Mouse (Mus musculus): ENCODE results near the gene Lig3. TPM values are rescaled to one million over a fixed set of nuclear protein-coding genes. Genes with fewer than 3 reads are reported as not detected.

Lig3 gene
- polyA plus RNA-seq, 1 experiment = 64.7 TPM

DNA sequence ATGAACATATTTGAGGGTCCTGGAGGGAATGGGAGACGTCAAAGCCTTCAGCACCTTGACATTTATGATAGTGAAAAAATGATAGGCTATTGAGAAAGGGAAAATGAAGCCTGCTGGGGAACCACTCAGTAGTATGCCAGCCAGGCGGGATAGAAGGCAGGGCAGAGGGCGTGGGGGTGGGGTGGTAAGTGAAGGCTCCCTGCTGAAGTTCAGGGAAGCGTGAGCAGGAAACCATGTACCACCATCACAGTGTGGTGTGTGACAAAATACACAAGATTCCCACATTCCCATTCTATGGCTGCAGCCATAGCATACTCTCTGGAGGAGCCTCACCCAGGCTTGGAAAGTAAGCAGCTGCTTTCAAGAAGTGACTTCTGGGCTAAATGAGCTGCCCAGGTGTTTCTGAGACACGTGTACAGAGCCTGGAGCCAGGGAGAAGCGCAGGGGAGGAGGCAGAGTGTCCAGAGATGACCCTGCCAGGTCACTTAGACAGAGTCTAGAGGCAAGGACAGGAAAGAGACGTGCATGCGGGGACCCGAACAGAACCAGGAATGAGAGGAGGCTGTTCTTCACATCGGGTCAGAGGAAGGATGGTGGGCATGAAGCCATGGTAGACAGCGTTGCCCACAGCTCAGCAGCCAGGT, 64.0 kb downstream of the Lig3 start:
- Histone ChIP-seq H3K27me3 (ENCODE audit: control insufficient read depth, insufficient read depth, low read length, poor library complexity, severe bottlenecking) (no peaks in the 10 kb centered on the region), H3K36me3 (ENCODE audit: control insufficient read depth, insufficient read depth, low read length, poor library complexity, severe bottlenecking) (no peaks in the 10 kb centered on the region), H3K9ac (ENCODE audit: low read depth, poor library complexity, severe bottlenecking) (0 out of 2 replicates have a peak overlapping the region, but pooled peaks have one; percentile 2), H3K27ac (ENCODE audit: insufficient read depth, low read length) (peak overlapping the region; percentile 7; the same call in 1 of the 2 replicates), H3K4me3 (ENCODE audit: low read depth, low read length) (peak overlapping the region; percentile 25), H3K4me1 (ENCODE audit: control insufficient read depth, insufficient read depth, low read length) (peaks cover 8% of the 10 kb centered on the region), H3K9me3 (replicated peaks; ENCODE audit: control insufficient read depth, insufficient read depth, low read length, poor library complexity, severe bottlenecking) (no peaks in the 10 kb centered on the region)
- no peak for TF ChIP-seq CTCF (IDR thresholded peaks at IDR 0.05; ENCODE audit: low read depth, low read length)

DNA sequence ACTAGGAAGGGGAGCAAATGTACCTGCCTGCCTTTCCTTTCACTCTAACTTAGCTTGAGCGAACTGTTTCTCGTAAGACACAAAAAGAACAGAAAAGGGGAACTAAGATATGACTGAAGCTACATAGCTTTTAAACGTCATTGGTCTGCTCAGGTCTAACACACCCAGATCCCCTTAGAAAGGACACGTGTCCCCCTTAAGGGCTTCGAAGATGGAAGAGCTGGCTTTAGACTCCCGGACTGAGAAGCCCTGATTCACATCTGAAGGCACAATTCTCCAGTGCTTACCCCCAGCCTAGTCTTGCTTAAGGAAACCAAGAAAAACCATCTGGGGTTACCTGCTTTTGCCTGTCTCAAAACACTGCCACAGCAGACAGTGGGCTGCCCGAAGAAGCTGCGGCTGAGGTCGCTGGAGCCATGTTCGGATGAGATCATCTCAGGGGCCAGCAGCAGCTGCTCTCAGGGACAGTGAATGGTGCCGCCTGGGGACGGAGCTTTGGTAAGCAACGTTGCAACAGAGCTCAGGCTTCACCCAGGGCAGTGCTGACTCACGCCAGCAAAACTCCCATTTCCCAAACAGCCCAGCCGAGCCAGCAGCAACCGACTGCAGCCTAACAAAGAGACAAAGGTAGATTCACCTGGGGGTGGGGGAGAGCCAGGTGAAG, 64.6 kb downstream of the Lig3 start:
- Histone ChIP-seq H3K9me3 (replicated peaks; ENCODE audit: control insufficient read depth, insufficient read depth, low read length, poor library complexity, severe bottlenecking) (no peaks in the 10 kb centered on the region), H3K9ac (ENCODE audit: low read depth, poor library complexity, severe bottlenecking) (peak overlapping the region; percentile 2; the same call in 1 of the 2 replicates), H3K36me3 (ENCODE audit: control insufficient read depth, insufficient read depth, low read length, poor library complexity, severe bottlenecking) (no peaks in the 10 kb centered on the region), H3K4me1 (ENCODE audit: control insufficient read depth, insufficient read depth, low read length) (peaks cover 5% of the 10 kb centered on the region), H3K4me3 (ENCODE audit: low read depth, low read length) (peak overlapping the region; percentile 25), H3K27ac (ENCODE audit: insufficient read depth, low read length) (peak overlapping the region; percentile 74), H3K27me3 (ENCODE audit: control insufficient read depth, insufficient read depth, low read length, poor library complexity, severe bottlenecking) (no peaks in the 10 kb centered on the region)
- TF ChIP-seq EP300 (IDR thresholded peaks at IDR 0.05; ENCODE audit: insufficient read depth, low read depth, low read length) (peak; percentile 80), CTCF (IDR thresholded peaks at IDR 0.05; ENCODE audit: low read depth, low read length) (no peak)

GRCm38 (mm10) chr11:82846079-82846436, 65.2 kb downstream of the Lig3 start:
- H3K27ac ChIP-seq (ENCODE audit: insufficient read depth, low read length) = peak overlapping the region; percentile 74
- no peaks in the 10 kb centered on the region for H3K36me3 ChIP-seq (ENCODE audit: control insufficient read depth, insufficient read depth, low read length, poor library complexity, severe bottlenecking)
- no peaks in the 10 kb centered on the region for H3K9me3 ChIP-seq (replicated peaks; ENCODE audit: control insufficient read depth, insufficient read depth, low read length, poor library complexity, severe bottlenecking)
- TF ChIP-seq EP300 (IDR thresholded peaks at IDR 0.05; ENCODE audit: insufficient read depth, low read depth, low read length) (no peak), CTCF (IDR thresholded peaks at IDR 0.05; ENCODE audit: low read depth, low read length) (no peak), POLR2A (IDR thresholded peaks at IDR 0.05; ENCODE audit: insufficient read depth, low read length) (no peak)
- H3K27me3 ChIP-seq (ENCODE audit: control insufficient read depth, insufficient read depth, low read length, poor library complexity, severe bottlenecking) = no peaks in the 10 kb centered on the region
- peak overlapping the region; percentile 2; the same call in 1 of the 2 replicates for H3K9ac ChIP-seq (ENCODE audit: low read depth, poor library complexity, severe bottlenecking)
- H3K4me1 ChIP-seq (ENCODE audit: control insufficient read depth, insufficient read depth, low read length) = peaks cover 3% of the 10 kb centered on the region
- peak overlapping the region; percentile 9 for H3K4me3 ChIP-seq (ENCODE audit: low read depth, low read length)

DNA sequence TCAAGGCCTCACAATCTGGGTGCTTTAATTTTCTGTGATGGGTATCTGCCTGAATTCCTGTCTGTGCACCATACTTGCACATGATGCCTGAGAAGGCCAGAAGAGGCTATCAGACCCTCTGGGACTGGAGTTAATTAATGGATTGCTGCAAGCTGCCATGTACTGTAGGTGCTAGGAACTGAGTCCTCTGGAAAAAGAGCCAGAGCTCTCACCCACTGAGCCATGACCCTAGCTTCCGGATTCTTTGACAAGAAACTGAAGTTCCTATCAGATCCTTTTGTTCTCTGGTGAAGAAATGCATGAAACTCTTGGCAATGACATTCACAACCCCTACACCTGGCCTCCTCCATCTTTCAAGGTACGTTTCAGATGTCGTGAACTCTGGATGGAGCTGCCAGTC, 66.0 kb downstream of the Lig3 start:
- Histone ChIP-seq H3K9ac (ENCODE audit: low read depth, poor library complexity, severe bottlenecking) (no peak overlapping the region), H3K9me3 (replicated peaks; ENCODE audit: control insufficient read depth, insufficient read depth, low read length, poor library complexity, severe bottlenecking) (no peaks in the 10 kb centered on the region), H3K27me3 (ENCODE audit: control insufficient read depth, insufficient read depth, low read length, poor library complexity, severe bottlenecking) (no peaks in the 10 kb centered on the region), H3K27ac (ENCODE audit: insufficient read depth, low read length) (no peak overlapping the region), H3K4me1 (ENCODE audit: control insufficient read depth, insufficient read depth, low read length) (peaks cover 2% of the 10 kb centered on the region), H3K4me3 (ENCODE audit: low read depth, low read length) (no peak overlapping the region), H3K36me3 (ENCODE audit: control insufficient read depth, insufficient read depth, low read length, poor library complexity, severe bottlenecking) (no peaks in the 10 kb centered on the region)
- no peak for TF ChIP-seq CTCF (IDR thresholded peaks at IDR 0.05; ENCODE audit: low read depth, low read length)
- no peak for TF ChIP-seq EP300 (IDR thresholded peaks at IDR 0.05; ENCODE audit: insufficient read depth, low read depth, low read length)
- no peak for TF ChIP-seq POLR2A (IDR thresholded peaks at IDR 0.05; ENCODE audit: insufficient read depth, low read length)

GRCm38 (mm10) chr11:82847571-82848000, 66.7 kb downstream of the Lig3 start:
- Histone ChIP-seq H3K9me3 (replicated peaks; ENCODE audit: control insufficient read depth, insufficient read depth, low read length, poor library complexity, severe bottlenecking) (no peaks in the 10 kb centered on the region), H3K27me3 (ENCODE audit: control insufficient read depth, insufficient read depth, low read length, poor library complexity, severe bottlenecking) (no peaks in the 10 kb centered on the region), H3K4me1 (ENCODE audit: control insufficient read depth, insufficient read depth, low read length) (peaks cover 2% of the 10 kb centered on the region), H3K4me3 (ENCODE audit: low read depth, low read length) (no peak overlapping the region), H3K9ac (ENCODE audit: low read depth, poor library complexity, severe bottlenecking) (no peak overlapping the region), H3K27ac (ENCODE audit: insufficient read depth, low read length) (no peak overlapping the region), H3K36me3 (ENCODE audit: control insufficient read depth, insufficient read depth, low read length, poor library complexity, severe bottlenecking) (no peaks in the 10 kb centered on the region)
- TF ChIP-seq POLR2A (IDR thresholded peaks at IDR 0.05; ENCODE audit: insufficient read depth, low read length) = no peak
- no peak for TF ChIP-seq CTCF (IDR thresholded peaks at IDR 0.05; ENCODE audit: low read depth, low read length)
- no peak for TF ChIP-seq EP300 (IDR thresholded peaks at IDR 0.05; ENCODE audit: insufficient read depth, low read depth, low read length)

- no peak overlapping the region for H3K27ac ChIP-seq (ENCODE audit: insufficient read depth, low read length)
- no peak overlapping the region for H3K9ac ChIP-seq (ENCODE audit: low read depth, poor library complexity, severe bottlenecking)
- no peaks in the 10 kb centered on the region for H3K27me3 ChIP-seq (ENCODE audit: control insufficient read depth, insufficient read depth, low read length, poor library complexity, severe bottlenecking)
- peaks cover 2% of the 10 kb centered on the region for H3K4me1 ChIP-seq (ENCODE audit: control insufficient read depth, insufficient read depth, low read length)
- TF ChIP-seq CTCF (IDR thresholded peaks at IDR 0.05; ENCODE audit: low read depth, low read length) (no peak), POLR2A (IDR thresholded peaks at IDR 0.05; ENCODE audit: insufficient read depth, low read length) (no peak), EP300 (IDR thresholded peaks at IDR 0.05; ENCODE audit: insufficient read depth, low read depth, low read length) (no peak)
- no peaks in the 10 kb centered on the region for H3K9me3 ChIP-seq (replicated peaks; ENCODE audit: control insufficient read depth, insufficient read depth, low read length, poor library complexity, severe bottlenecking)
- no peaks in the 10 kb centered on the region for H3K36me3 ChIP-seq (ENCODE audit: control insufficient read depth, insufficient read depth, low read length, poor library complexity, severe bottlenecking)
- no peak overlapping the region for H3K4me3 ChIP-seq (ENCODE audit: low read depth, low read length)
These were observed 69.4 kb downstream of the Lig3 start for GRCm38 (mm10) chr11:82850259-82850658.

Data from ES-Bruce4 (cell line).